Mouse (Mus musculus): ENCODE results near the gene Ormdl3. TPM values are rescaled to one million over a fixed set of nuclear protein-coding genes. Genes with fewer than 3 reads are reported as not detected.

The Ormdl3 gene
- total and polyA plus RNA-seq, 3 experiments, result 32.5 to 45.1 (median 32.9) TPM

- Histone ChIP-seq H3K9me3 (replicated peaks; ENCODE audit: low read length) (peaks cover 3% of the 10 kb centered on the region), H3K4me2 (ENCODE audit: insufficient read depth, low read depth, poor library complexity, severe bottlenecking) (no peak overlapping the region), H3K36me3 (replicated peaks in 1 of 2; ENCODE audit: control insufficient read depth in 1 of 2, insufficient read depth in 1 of 2, low read length in 1 of 2) (no peaks in the 10 kb centered on the region), H3K27ac (ENCODE audit: insufficient read depth, low read depth) (no peak overlapping the region), H3K27me3 (replicated peaks) (no peaks in the 10 kb centered on the region), H3K9ac (ENCODE audit: insufficient read depth, low read depth) (no peak overlapping the region), H3K4me3 (replicated peaks in 1 of 3; ENCODE audit: low read depth in 2 of 3, low read length in 2 of 3, poor library complexity in 1 of 3) (no peak overlapping the region), H3K4me1 (ENCODE audit: control insufficient read depth in 1 of 2, insufficient read depth in 2 of 2) (peaks cover 0 to 16% of the 10 kb centered on the region in 2 experiments; a peak in 2 of 4 replicates), H3K79me2 (replicated peaks; ENCODE audit: control insufficient read depth, extremely low read depth, insufficient read depth, poor library complexity, severe bottlenecking) (no peaks in the 10 kb centered on the region)
- DNase-seq (ENCODE audit: extremely low read depth), result no peak
- in situ Hi-C loops (cut with MboI; ENCODE audit: low pct_ligation_motif_present, low pct_unique_long_range_greater_than_20kb, low sequenced_read_pairs) (no loop called here), dilution Hi-C loops (cut with MboI; ENCODE audit: extremely low pct_ligation_motif_present, extremely low pct_unique_long_range_greater_than_20kb, low sequenced_read_pairs) (no loop called here)
- no peak for TF ChIP-seq TCF12 (IDR thresholded peaks at IDR 0.05; ENCODE audit: low read depth, low read length)
- peak; percentile 24 to 82; a peak in 2 of 4 replicates for TF ChIP-seq CTCF (conservative IDR thresholded peaks at IDR 0.05 in 1 of 2, IDR thresholded peaks at IDR 0.05 in 1 of 2; ENCODE audit: low read depth in 2 of 2, low read length in 2 of 2)
- peak; percentile 80 for TF ChIP-seq BHLHE40 (IDR thresholded peaks at IDR 0.05; ENCODE audit: low read depth, low read length)
- TF ChIP-seq MAX (IDR thresholded peaks at IDR 0.05; ENCODE audit: low read length), result peak; percentile 92
- peak; percentile 80 for TF ChIP-seq RAD21 (IDR thresholded peaks at IDR 0.05; ENCODE audit: low read depth, low read length)
- TF ChIP-seq USF2 (conservative IDR thresholded peaks at IDR 0.05; ENCODE audit: low read depth, low read length), result no peak
- no peak for TF ChIP-seq EP300 (IDR thresholded peaks at IDR 0.05; ENCODE audit: low read length)
- TF ChIP-seq MYC (IDR thresholded peaks at IDR 0.05; ENCODE audit: low read depth, low read length), result peak; percentile 94
- TF ChIP-seq SMC3 (IDR thresholded peaks at IDR 0.05; ENCODE audit: low read depth, low read length), result peak; percentile 82
- peak; percentile 49; the same call in 1 of the 2 replicates for TF ChIP-seq ZC3H11A (IDR thresholded peaks at IDR 0.05; ENCODE audit: low read depth, low read length)
Observed at GRCm38 (mm10) chr11:98555124-98555700, 32.0 kb downstream of the Ormdl3 start.

GRCm38 (mm10) chr11:98553966-98554365 lies 33.2 kb downstream of the Ormdl3 start:
- H3K4me3 ChIP-seq (replicated peaks in 1 of 3; ENCODE audit: low read depth in 2 of 3, low read length in 2 of 3, poor library complexity in 1 of 3), result no peak overlapping the region
- TF ChIP-seq MAZ (IDR thresholded peaks at IDR 0.05; ENCODE audit: low read depth, low read length) (no peak), CHD1 (IDR thresholded peaks at IDR 0.05; ENCODE audit: low read depth, low read length) (no peak), MEF2A (IDR thresholded peaks at IDR 0.05; ENCODE audit: borderline replicate concordance, low read depth, low read length) (no peak), ETS1 (conservative IDR thresholded peaks at IDR 0.05; ENCODE audit: low read depth, low read length) (no peak), KAT2A (IDR thresholded peaks at IDR 0.05; ENCODE audit: insufficient replicate concordance, low read length) (no peak), ZC3H11A (IDR thresholded peaks at IDR 0.05; ENCODE audit: low read depth, low read length) (no peak), ELF1 (IDR thresholded peaks at IDR 0.05; ENCODE audit: low read depth, low read length) (no peak), E2F4 (IDR thresholded peaks at IDR 0.05; ENCODE audit: insufficient replicate concordance, low read depth, low read length) (no peak), IRF4 (IDR thresholded peaks at IDR 0.05; ENCODE audit: low read depth, low read length) (no peak)
- dilution Hi-C loops (cut with MboI; ENCODE audit: extremely low pct_ligation_motif_present, extremely low pct_unique_long_range_greater_than_20kb, low sequenced_read_pairs), result no loop called here
- in situ Hi-C loops (cut with MboI; ENCODE audit: low pct_ligation_motif_present, low pct_unique_long_range_greater_than_20kb, low sequenced_read_pairs), result loop anchor here (5.0 kb wide), 2 partner anchors 33 to 78 kb away; partner anchors contain the start of gene Ormdl3
- no peaks in the 10 kb centered on the region for H3K36me3 ChIP-seq (replicated peaks in 1 of 2; ENCODE audit: control insufficient read depth in 1 of 2, insufficient read depth in 1 of 2, low read length in 1 of 2)
- H3K27ac ChIP-seq (ENCODE audit: insufficient read depth, low read depth), result no peak overlapping the region
- H3K4me2 ChIP-seq (ENCODE audit: insufficient read depth, low read depth, poor library complexity, severe bottlenecking), result no peak overlapping the region
- no peak for DNase-seq (ENCODE audit: extremely low read depth)
- peaks cover 2 to 28% of the 10 kb centered on the region in 2 experiments; a peak in 3 of 4 replicates for H3K4me1 ChIP-seq (ENCODE audit: control insufficient read depth in 1 of 2, insufficient read depth in 2 of 2)
- H3K27me3 ChIP-seq (replicated peaks), result no peaks in the 10 kb centered on the region
- H3K9ac ChIP-seq (ENCODE audit: insufficient read depth, low read depth), result no peak overlapping the region
- peaks cover 3% of the 10 kb centered on the region for H3K9me3 ChIP-seq (replicated peaks; ENCODE audit: low read length)
- H3K79me2 ChIP-seq (replicated peaks; ENCODE audit: control insufficient read depth, extremely low read depth, insufficient read depth, poor library complexity, severe bottlenecking), result no peaks in the 10 kb centered on the region
